Mouse (Mus musculus) adrenal gland, postnatal 4 days (tissue): ENCODE data around the gene Ehd2. TPM values are rescaled to one million over a fixed set of nuclear protein-coding genes. Genes with fewer than 3 reads are reported as not detected.

ENCODE experiments used
- DNase-seq, 2 experiments: peaks; one replicate each; pipeline ENCODE4 v3.0.0; 2021 to 2022; ENCODE audit warnings: low spot score in 2 of 2, mixed read lengths in 2 of 2
- total RNA-seq, 2 experiments: library from RNA; stranded (reverse); gene quantifications; 2 replicates each; pipeline ENCODE4 v1.2.3; 2021

Gene Ehd2
- total RNA-seq, 2 experiments from 2014 or later, result 71.9 to 77.5 TPM

DNA sequence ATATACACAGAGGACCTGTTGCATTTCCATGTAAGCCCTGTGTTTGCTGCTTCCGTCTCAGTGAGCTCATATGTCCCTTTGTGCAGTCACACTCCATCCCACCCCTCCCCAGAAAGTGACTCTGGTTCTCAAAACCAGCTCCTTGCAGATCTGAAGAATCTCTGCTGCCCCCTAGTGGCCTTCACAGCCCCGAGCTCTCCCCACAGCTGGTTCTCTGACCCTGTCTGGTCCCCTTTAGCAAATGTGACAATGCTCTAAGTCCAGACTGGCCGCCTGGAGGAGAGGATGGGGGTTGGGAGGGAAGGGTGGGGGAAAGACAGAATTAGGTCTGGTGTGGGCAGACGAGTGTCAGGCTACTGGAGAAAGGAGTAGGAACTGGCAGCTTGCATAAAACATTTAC lies 55.2 kb downstream of the Ehd2 start:
- peak; percentile 44 to 49 for DNase-seq

DNA sequence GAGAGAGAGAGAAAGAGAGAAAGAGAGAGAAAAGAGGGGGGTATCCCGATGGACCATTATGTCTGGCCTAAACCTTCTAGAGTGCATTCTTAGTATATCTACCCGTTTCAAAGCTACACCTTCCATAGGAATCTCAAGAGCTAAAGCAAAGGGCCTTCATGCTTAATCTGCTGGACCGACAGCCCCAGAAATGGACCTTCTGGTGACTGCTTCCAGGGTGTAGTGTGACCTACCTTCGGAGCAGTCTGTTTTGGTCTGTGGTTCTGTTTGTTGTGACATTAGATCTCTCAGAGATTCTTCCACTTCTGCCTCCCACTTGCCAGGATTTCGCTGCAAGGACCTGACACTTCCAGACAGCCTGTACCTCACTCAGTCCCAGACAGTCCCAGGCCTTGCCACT lies 56.8 kb downstream of the Ehd2 start:
- DNase-seq, result no peak

DNA sequence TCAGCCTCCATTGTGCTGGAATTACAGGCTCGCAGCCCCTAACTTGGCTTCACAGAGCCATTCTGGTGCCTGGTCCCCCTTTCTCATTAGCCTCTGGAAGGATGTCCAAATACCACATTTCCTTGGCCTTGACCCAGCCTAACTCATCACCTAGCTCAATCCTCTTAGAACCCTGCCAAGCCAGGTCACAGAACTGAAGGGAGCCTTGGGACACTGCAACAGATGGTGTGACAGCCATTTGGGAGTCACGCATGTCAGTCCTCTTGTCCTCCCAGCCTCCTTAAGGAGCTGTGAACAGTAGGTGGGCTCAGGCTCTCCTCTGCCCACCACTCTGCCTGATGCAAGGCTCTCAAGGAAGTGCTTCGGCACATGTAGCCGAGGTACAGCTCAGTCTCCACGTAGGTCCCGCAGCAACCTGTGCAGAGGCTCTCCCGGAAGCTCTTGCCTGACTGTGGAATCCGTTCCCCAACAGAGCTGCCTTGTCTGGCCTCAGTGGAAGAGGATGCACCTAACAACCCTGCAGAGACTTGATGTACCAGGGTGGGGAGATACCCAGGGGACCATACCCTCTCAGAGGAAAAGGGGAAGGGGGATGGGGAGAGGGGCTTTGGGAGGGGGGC lies 59.3 kb downstream of the Ehd2 start:
- DNase-seq, result no peak

DNA sequence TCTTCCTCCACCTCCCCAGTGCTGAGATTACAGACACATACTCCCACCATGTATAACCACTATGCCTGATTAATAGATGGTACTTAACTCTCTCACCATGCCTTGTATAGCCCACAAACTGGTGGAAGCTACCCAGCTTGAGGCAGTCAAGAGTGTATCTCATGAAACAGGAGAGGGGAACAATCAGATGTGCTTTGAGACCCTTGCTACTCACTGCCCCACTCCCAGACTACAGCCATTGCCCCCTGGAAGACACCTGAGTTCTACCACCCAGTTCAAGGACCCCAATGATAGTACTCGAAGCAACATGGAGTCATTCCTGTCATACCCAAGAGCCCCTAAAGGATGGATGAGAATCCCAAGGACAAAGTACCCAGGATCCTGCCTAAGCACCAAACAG lies 60.8 kb downstream of the Ehd2 start:
- DNase-seq, result no peak

DNA sequence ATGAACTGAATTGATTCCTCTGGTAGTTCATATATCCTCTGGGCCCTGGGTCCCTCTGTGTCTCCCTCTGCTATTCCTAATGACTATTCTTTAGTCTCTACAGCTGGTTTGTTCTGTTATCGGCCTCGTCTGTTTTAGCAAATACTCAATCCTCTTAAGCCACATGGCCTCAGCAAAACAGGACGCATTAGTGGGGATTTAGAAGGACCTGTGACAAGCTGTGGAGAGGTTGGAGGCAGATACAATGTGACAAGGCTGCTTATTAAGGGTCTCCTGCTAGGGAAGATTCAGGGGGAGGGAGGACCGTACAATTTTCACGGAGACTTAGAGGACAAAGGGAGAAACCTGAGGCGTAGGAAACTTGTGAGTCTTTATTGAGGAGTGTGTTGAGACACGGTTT lies 61.5 kb downstream of the Ehd2 start:
- no peak for DNase-seq

DNA sequence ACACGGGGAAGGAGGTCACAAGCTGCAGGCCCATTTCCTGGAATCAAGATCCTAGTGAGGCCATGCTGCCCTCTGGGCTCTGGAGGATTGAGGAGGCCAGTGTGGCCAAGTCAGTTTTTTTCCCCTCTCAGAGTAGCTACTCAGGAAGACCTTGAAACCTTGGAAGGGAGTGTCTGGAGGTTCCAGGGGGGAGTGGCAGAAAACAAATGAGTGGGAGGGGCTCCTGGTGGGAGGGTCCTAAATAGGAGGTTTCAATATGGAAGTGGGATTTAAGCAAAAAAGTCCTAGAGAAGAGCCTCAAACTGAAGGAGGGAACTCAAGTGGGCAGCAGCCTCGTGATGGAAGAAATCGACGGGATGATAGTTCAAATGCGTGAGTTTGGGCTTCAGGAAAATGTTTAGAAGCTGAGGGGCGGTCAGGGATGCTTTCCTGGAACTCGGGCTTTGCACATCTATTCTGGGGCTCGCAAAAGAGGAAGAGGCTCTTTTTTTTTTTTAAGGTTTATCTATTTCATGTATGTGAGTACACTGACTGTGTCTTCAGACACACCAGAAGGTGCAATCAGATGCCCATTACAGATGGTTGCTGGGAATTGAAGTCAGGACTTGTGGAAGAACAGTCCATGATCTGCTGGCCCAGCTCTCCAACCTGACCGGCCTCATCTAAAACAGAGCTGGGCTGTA lies 65.9 kb downstream of the Ehd2 start:
- DNase-seq, result no peak

Other genes with a start within 250 kb of the Ehd2 start
- gene Obox5, start 217.4 kb downstream of the Ehd2 start, total RNA-seq, result not detected
- not detected for gene Obox6, start 127.9 kb downstream of the Ehd2 start, total RNA-seq
- not detected for gene Crx, start 87.6 kb downstream of the Ehd2 start, total RNA-seq
- under 1 TPM; 0.54 to 0.81 TPM for gene Crxos, start 85.0 kb downstream of the Ehd2 start, total RNA-seq
- 100 to 1,000 TPM; 186 to 204 TPM for gene Selenow, start 45.2 kb downstream of the Ehd2 start, total RNA-seq
- gene Nop53, start 21.5 kb downstream of the Ehd2 start, total RNA-seq, result 100 to 1,000 TPM; 238 to 243 TPM
- 10 to 100 TPM; 14.4 to 14.6 TPM for gene Bicra, start 80.4 kb upstream of the Ehd2 start, total RNA-seq
- gene Zfp541, start 94.2 kb upstream of the Ehd2 start, total RNA-seq, result under 1 TPM; 0.22 to 0.23 TPM
- 100 to 1,000 TPM; 130 to 136 TPM for gene Napa, start 130.9 kb upstream of the Ehd2 start, total RNA-seq
- gene Kptn, start 152.3 kb upstream of the Ehd2 start, total RNA-seq, result 10 to 100 TPM; 29.1 to 29.3 TPM
- gene Slc8a2, start 162.3 kb upstream of the Ehd2 start, total RNA-seq, result 1 to 10 TPM; 6.5 to 7.6 TPM
- 10 to 100 TPM; 18.8 to 22.0 TPM for gene Meis3, start 207.5 kb upstream of the Ehd2 start, total RNA-seq